Mouse (Mus musculus): Measurements from ENCODE around the gene Atp5l. TPM values are rescaled to one million over a fixed set of nuclear protein-coding genes. Genes with fewer than 3 reads are reported as not detected.
A peak's percentile ranks its signal among the peaks of the same experiment; 100 is the strongest.
"Not testable (repeated sequence)": the region's sequence is repeated elsewhere in the genome, so short reads cannot be mapped to it uniquely, and the experiment has no call there.

Atp5l gene
- 756 and 860 TPM in 2 replicates for polyA plus RNA-seq (2014; fragmentation: Nextera tagmentation; extraction: Ambion mirVana)

DNA sequence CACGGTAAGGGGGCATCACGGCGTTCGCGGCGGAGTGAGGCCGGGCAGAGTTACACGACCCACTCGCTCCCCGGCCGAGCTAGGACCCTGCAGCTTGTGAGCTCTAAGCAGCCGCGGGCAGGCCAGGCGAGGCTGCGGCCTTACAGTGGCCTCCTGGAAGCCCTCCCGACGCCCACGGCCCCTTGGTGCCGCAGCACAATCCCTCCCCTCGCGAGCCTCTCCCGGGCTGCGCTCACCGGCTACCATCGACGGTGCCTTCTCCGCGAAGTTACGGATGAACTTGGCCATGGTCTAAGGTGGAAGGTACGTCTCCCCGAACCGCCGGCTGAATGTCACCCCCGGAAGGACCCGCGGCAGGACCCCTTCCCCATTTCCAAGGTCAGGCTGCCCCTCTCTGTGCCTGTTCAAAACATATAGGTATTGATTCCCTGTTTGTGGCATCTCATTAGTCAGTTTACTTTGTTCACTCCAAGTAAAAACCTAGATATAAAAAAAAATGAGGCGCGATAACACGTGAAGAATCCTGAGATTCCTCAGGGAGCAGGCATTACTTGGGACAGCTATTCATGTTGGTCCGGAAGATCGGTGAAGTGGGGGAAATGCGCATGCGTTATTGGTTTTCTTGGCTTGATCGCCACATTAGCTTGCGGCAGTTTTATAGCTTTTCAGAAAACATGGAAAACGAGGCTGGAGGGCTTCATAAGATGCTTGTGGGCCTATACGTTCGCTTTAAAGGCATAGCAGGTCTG, at the start of gene Atp5l:
Gene Atp5l (minus strand): TSS at position 369 of the 749 bp plus-strand sequence.
- H3K4me3 ChIP-seq (ENCODE audit: low read depth, low read length), result peak within 1 kb of the TSS; percentile 66
- peaks cover 4% of the 10 kb centered on the region; the same call in 1 of the 2 replicates for H3K36me3 ChIP-seq (ENCODE audit: control insufficient read depth, insufficient read depth, low read length)
- peak within 1 kb of the TSS; percentile 86 for H3K27ac ChIP-seq (ENCODE audit: low read depth, low read length)
- peak within 1 kb of the TSS; percentile 84 for H3K9ac ChIP-seq (replicated peaks; ENCODE audit: low read depth, low read length)
- H3K4me2 ChIP-seq (ENCODE audit: low read depth, low read length), result peak within 1 kb of the TSS; percentile 59
- WGBS, result under 1% methylated on average over 47 of the region's 48 CpGs
- H3K4me1 ChIP-seq (ENCODE audit: control insufficient read depth, insufficient read depth, low read length), result peaks cover 9% of the 10 kb centered on the region; the same call in 1 of the 2 replicates
- ATAC-seq (ENCODE audit: low read depth), result peak; percentile 85
- no peaks in the 10 kb centered on the region for H3K9me3 ChIP-seq (ENCODE audit: control insufficient read depth, low read length)
- no peaks in the 10 kb centered on the region for H3K27me3 ChIP-seq (ENCODE audit: control insufficient read depth, insufficient read depth, low read length)

- no peak overlapping the region for H3K9ac ChIP-seq (replicated peaks; ENCODE audit: low read depth, low read length)
- H3K4me3 ChIP-seq (ENCODE audit: low read depth, low read length), result no peak overlapping the region
- H3K36me3 ChIP-seq (ENCODE audit: control insufficient read depth, insufficient read depth, low read length), result no peaks in the 10 kb centered on the region
- no peak for ATAC-seq (ENCODE audit: low read depth)
- no peaks in the 10 kb centered on the region for H3K27me3 ChIP-seq (ENCODE audit: control insufficient read depth, insufficient read depth, low read length)
- WGBS, result 67% methylated on average over 1 of the region's 1 CpGs
- peaks cover 9% of the 10 kb centered on the region for H3K4me1 ChIP-seq (ENCODE audit: control insufficient read depth, insufficient read depth, low read length)
- H3K9me3 ChIP-seq (ENCODE audit: control insufficient read depth, low read length), result no peaks in the 10 kb centered on the region
- H3K27ac ChIP-seq (ENCODE audit: low read depth, low read length), result no peak overlapping the region
- no peak overlapping the region for H3K4me2 ChIP-seq (ENCODE audit: low read depth, low read length)
Measured at GRCm38 (mm10) chr9:44969450-44969849, 48.9 kb upstream of the Atp5l start.

DNA sequence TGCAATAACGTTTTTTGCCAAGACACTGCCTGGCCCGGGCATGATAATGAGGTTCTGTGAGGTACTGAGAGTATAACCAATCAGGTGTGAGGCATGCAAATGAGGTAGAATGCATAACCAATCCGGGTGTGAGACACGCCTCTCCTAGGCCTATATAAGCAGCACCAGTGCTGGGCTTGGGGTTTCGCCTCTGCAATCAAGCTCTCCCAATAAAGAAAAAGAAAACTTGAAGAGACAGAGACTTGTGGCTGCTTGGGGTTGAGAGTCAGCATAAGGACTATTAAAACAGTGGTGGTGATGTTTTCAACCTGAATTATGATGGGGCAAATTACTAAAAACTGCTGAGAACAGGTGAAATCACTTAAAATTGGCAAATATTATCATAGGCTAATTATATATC, 47.2 kb upstream of the Atp5l start:
- not testable (repeated sequence) for H3K27me3 ChIP-seq (ENCODE audit: control insufficient read depth, insufficient read depth, low read length); H3K4me1 ChIP-seq (ENCODE audit: control insufficient read depth, insufficient read depth, low read length); H3K4me3 ChIP-seq (ENCODE audit: low read depth, low read length); H3K27ac ChIP-seq (ENCODE audit: low read depth, low read length); H3K36me3 ChIP-seq (ENCODE audit: control insufficient read depth, insufficient read depth, low read length); H3K9me3 ChIP-seq (ENCODE audit: control insufficient read depth, low read length); H3K9ac ChIP-seq (replicated peaks; ENCODE audit: low read depth, low read length); H3K4me2 ChIP-seq (ENCODE audit: low read depth, low read length); ATAC-seq (ENCODE audit: low read depth)
- WGBS, result 88% methylated on average over 5 of the region's 5 CpGs

- H3K4me2 ChIP-seq (ENCODE audit: low read depth, low read length), result no peak overlapping the region
- ATAC-seq (ENCODE audit: low read depth), result 0 out of 2 replicates have a peak, but pooled peaks have one; percentile 12
- H3K36me3 ChIP-seq (ENCODE audit: control insufficient read depth, insufficient read depth, low read length), result peaks cover 6% of the 10 kb centered on the region; the same call in 1 of the 2 replicates
- no peak overlapping the region for H3K4me3 ChIP-seq (ENCODE audit: low read depth, low read length)
- no peak overlapping the region for H3K27ac ChIP-seq (ENCODE audit: low read depth, low read length)
- H3K9ac ChIP-seq (replicated peaks; ENCODE audit: low read depth, low read length), result no peak overlapping the region
- no peaks in the 10 kb centered on the region for H3K9me3 ChIP-seq (ENCODE audit: control insufficient read depth, low read length)
- 26% methylated on average over 3 of the region's 3 CpGs for WGBS
- H3K27me3 ChIP-seq (ENCODE audit: control insufficient read depth, insufficient read depth, low read length), result no peaks in the 10 kb centered on the region
- peaks cover 10% of the 10 kb centered on the region for H3K4me1 ChIP-seq (ENCODE audit: control insufficient read depth, insufficient read depth, low read length)
Measured at GRCm38 (mm10) chr9:44966815-44967242, 46.3 kb upstream of the Atp5l start.

DNA sequence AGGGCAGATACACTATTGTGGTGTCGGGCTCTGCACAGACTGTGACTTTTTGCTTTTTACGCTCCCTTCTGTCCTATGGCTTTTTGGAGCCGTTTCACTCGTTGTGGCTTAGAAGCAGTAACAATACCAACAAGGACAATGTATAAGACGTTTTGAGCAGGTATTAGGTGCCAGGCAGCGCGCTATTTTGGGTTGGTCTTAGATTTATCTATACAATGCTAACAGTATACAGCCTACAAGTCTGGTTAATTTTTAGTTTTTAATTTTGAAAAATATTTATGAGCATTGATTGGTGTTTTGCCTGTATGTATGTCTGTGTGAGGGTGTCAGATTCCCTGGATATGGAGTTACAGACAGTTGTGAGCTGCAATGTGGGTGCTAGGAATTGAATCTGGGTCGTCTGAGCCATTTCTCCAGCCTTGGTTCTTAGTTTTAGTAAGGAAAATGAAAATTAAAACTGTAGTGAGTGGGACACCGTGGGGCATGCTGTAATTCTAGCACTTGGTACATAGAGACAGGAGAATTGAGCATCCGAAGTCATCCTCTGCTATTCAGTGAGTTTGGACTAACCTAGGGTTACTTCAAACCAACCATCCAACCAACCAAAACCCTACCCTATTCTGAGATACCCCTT, 45.4 kb upstream of the Atp5l start:
- ATAC-seq (ENCODE audit: low read depth), result peak; percentile 42; the same call in 1 of the 2 replicates
- 13% methylated on average over 10 of the region's 10 CpGs for WGBS

GRCm38 (mm10) chr9:44965126-44965832, 44.7 kb upstream of the Atp5l start, which contains the start of gene Ube4a:
Gene Ube4a (minus strand): TSS chr9:44965600.
- ATAC-seq (ENCODE audit: low read depth), result peak; percentile 94
- peak within 1 kb of the TSS; percentile 80 for H3K9ac ChIP-seq (replicated peaks; ENCODE audit: low read depth, low read length)
- H3K4me3 ChIP-seq (ENCODE audit: low read depth, low read length), result peak within 1 kb of the TSS; percentile 87
- WGBS, result under 1% methylated on average over 39 of the region's 39 CpGs
- no peaks in the 10 kb centered on the region for H3K9me3 ChIP-seq (ENCODE audit: control insufficient read depth, low read length)
- H3K4me2 ChIP-seq (ENCODE audit: low read depth, low read length), result peak within 1 kb of the TSS; percentile 78
- peak within 1 kb of the TSS; percentile 30 for H3K27ac ChIP-seq (ENCODE audit: low read depth, low read length)
- H3K36me3 ChIP-seq (ENCODE audit: control insufficient read depth, insufficient read depth, low read length), result peaks cover 7% of the 10 kb centered on the region; the same call in 1 of the 2 replicates
- no peaks in the 10 kb centered on the region for H3K27me3 ChIP-seq (ENCODE audit: control insufficient read depth, insufficient read depth, low read length)
- H3K4me1 ChIP-seq (ENCODE audit: control insufficient read depth, insufficient read depth, low read length), result peaks cover 10% of the 10 kb centered on the region

More for the DNA sequence above, 45.4 kb upstream of the Atp5l start:
- Histone ChIP-seq H3K27ac (ENCODE audit: low read depth, low read length) (no peak overlapping the region), H3K4me2 (ENCODE audit: low read depth, low read length) (peak overlapping the region; percentile 45), H3K9ac (replicated peaks; ENCODE audit: low read depth, low read length) (no peak overlapping the region), H3K4me3 (ENCODE audit: low read depth, low read length) (peak overlapping the region; percentile 87), H3K9me3 (ENCODE audit: control insufficient read depth, low read length) (no peaks in the 10 kb centered on the region), H3K36me3 (ENCODE audit: control insufficient read depth, insufficient read depth, low read length) (peaks cover 7% of the 10 kb centered on the region; the same call in 1 of the 2 replicates), H3K27me3 (ENCODE audit: control insufficient read depth, insufficient read depth, low read length) (no peaks in the 10 kb centered on the region), H3K4me1 (ENCODE audit: control insufficient read depth, insufficient read depth, low read length) (peaks cover 10% of the 10 kb centered on the region)

DNA sequence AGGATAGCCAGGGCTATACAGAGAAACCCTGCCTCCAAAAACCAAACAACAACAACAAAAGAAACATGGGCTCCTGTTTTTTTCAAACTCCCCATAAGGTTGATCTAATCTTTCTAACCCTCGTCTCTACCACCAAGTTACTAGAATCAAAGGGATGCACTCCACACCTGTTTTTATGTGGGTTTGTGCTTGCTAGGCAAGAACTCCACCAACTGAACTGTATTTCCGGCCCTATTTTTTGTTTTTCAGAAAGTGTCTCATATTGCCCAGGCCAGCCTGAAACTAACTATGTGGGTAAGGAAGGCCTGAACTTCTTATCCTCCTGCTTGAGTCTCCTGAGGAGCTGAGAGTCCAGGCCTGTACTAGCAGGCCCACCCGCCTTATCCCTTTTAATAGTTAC, 33.9 kb upstream of the Atp5l start:
- peaks cover 65% of the 10 kb centered on the region for H3K36me3 ChIP-seq (ENCODE audit: control insufficient read depth, insufficient read depth, low read length)
- no peak for ATAC-seq (ENCODE audit: low read depth)
- 90% methylated on average over 3 of the region's 3 CpGs for WGBS

DNA sequence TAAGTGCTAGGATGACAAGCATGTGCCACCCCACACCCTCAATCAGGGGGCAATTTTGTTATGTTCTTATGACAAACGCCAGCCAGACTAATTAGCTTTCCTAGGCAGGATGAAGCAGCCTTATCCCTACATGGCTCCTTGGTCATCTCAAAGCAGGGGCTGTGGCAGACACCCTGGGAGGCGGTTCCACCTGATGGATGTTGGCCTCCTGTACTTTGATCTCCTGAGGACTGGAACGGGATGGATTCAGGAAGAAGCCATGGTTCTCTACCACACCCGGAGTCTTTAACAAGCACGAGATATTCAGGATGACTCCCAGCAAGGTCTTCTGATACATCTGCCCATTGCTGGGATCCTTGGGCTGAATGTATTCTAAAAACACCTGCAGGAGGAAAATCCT, 27.3 kb upstream of the Atp5l start:
- H3K36me3 ChIP-seq (ENCODE audit: control insufficient read depth, insufficient read depth, low read length), result peaks cover 66% of the 10 kb centered on the region
- H3K27ac ChIP-seq (ENCODE audit: low read depth, low read length), result no peak overlapping the region
- no peak for ATAC-seq (ENCODE audit: low read depth)
- no peaks in the 10 kb centered on the region for H3K27me3 ChIP-seq (ENCODE audit: control insufficient read depth, insufficient read depth, low read length)
- no peaks in the 10 kb centered on the region for H3K9me3 ChIP-seq (ENCODE audit: control insufficient read depth, low read length)
- no peak overlapping the region for H3K4me3 ChIP-seq (ENCODE audit: low read depth, low read length)
- no peak overlapping the region for H3K9ac ChIP-seq (replicated peaks; ENCODE audit: low read depth, low read length)
- no peak overlapping the region for H3K4me2 ChIP-seq (ENCODE audit: low read depth, low read length)
- WGBS, result 96% methylated on average over 5 of the region's 5 CpGs
- no peaks in the 10 kb centered on the region for H3K4me1 ChIP-seq (ENCODE audit: control insufficient read depth, insufficient read depth, low read length)

More for the DNA sequence above, 33.9 kb upstream of the Atp5l start:
- Histone ChIP-seq H3K4me2 (ENCODE audit: low read depth, low read length) (no peak overlapping the region), H3K4me3 (ENCODE audit: low read depth, low read length) (no peak overlapping the region), H3K27ac (ENCODE audit: low read depth, low read length) (no peak overlapping the region), H3K9ac (replicated peaks; ENCODE audit: low read depth, low read length) (no peak overlapping the region), H3K27me3 (ENCODE audit: control insufficient read depth, insufficient read depth, low read length) (no peaks in the 10 kb centered on the region), H3K4me1 (ENCODE audit: control insufficient read depth, insufficient read depth, low read length) (no peaks in the 10 kb centered on the region), H3K9me3 (ENCODE audit: control insufficient read depth, low read length) (no peaks in the 10 kb centered on the region)

Measured in neural tube, embryonic 14.5 days (tissue).